Mouse (Mus musculus) intestine, embryonic 15.5 days (tissue): Measurements from ENCODE around the gene Pik3ip1. TPM values are rescaled to one million over a fixed set of nuclear protein-coding genes. Genes with fewer than 3 reads are reported as not detected.

Experiments
- ATAC-seq: fragments of 200-750 bp; cut with Nextera tagmentation; 2 replicates; pipeline ENCODE4 v1.8.0; 2017; ENCODE audit warnings: moderate TSS enrichment, moderate library complexity
- H3K27ac ChIP-seq: fragments of 300-500 bp; sonication (generic); 2 replicates; pipeline ENCODE4 v1.5.1; 2015; ENCODE audit warnings: mild to moderate bottlenecking, inconsistent platforms
- H3K27me3 ChIP-seq: fragments of 300-500 bp; sonication (generic); replicated peaks from 2 replicates; pipeline ENCODE4 v1.6.1; 2015; ENCODE audit warnings: inconsistent platforms
- H3K36me3 ChIP-seq: fragments of 300-500 bp; sonication (generic); 2 replicates; pipeline ENCODE4 v1.6.1; 2015; ENCODE audit warnings: inconsistent platforms
- H3K4me1 ChIP-seq: fragments of 300-500 bp; sonication (generic); replicated peaks from 2 replicates; pipeline ENCODE4 v1.6.1; 2015; ENCODE audit warnings: inconsistent platforms
- H3K4me2 ChIP-seq: fragments of 300-500 bp; sonication (generic); replicated peaks from 2 replicates; pipeline ENCODE4 v1.6.1; 2015; ENCODE audit warnings: mild to moderate bottlenecking, inconsistent platforms
- H3K4me3 ChIP-seq: fragments of 300-500 bp; sonication (generic); replicated peaks from 2 replicates; pipeline ENCODE4 v1.5.1; 2015; ENCODE audit warnings: inconsistent platforms
- H3K9ac ChIP-seq: fragments of 300-500 bp; sonication (generic); 2 replicates; pipeline ENCODE4 v1.6.1; 2015; ENCODE audit warnings: inconsistent platforms
- H3K9me3 ChIP-seq: fragments of 300-500 bp; sonication (generic); 2 replicates; pipeline ENCODE4 v1.6.1; 2016; ENCODE audit warnings: inconsistent platforms
- WGBS: fragments of 180-500 bp; shearing (Covaris S2); methylation state at CpG from one replicate; pipeline ENCODE4 v1.1.7; 2015; 5-methylcytosine and 5-hydroxymethylcytosine counted together
- polyA plus RNA-seq: library from polyadenylated mRNA; unstranded; fragments of >200 nt; fragmentation: Nextera tagmentation; extraction: Ambion mirVana; gene quantifications from 2 replicates; pipeline ENCODE4 v1.2.1, GENCODE M21; 2015

The Pik3ip1 gene
- polyA plus RNA-seq, 1 experiment from 2014 or later: 8.5 TPM

DNA sequence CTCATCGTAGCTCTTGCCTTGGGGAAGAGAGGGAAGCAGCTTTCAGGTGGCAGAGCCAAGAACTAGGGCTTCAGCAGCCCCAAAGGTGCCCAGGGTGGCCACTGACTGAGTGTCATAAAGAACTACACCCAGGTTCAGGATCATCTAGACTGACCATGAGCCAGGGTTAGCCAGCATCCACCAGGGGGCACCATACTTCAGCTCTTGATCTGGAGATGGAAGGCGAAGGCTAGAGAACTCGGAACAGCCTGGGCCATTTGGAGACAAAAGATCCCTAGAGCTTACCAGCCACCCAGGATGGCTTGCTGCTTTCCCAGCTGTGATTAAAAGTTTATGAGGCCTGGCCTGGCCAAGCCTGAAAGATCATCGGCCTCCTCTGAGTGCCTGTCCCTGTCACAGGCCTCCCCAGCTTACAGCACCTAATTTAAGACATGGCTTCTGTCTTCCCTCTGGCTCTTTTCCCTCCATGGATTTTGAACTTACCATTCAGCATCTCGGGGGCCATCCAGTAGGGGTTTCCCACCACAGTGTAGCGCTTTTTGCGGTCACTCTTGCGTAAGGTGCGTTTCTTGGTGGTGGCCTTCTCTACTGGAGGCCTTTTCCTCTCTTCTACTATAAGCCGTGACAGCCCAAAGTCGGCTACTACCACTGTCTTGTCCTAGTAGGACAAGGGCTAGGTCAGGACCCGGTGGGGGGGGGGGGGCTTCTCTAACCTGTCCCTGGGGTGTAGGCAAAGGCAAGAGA, 17.1 kb downstream of the Pik3ip1 start:
- H3K36me3 ChIP-seq: peaks cover 32% of the 10 kb centered on the region
- H3K27ac ChIP-seq: no peak overlapping the region
- no peak overlapping the region for H3K4me2 ChIP-seq
- no peaks in the 10 kb centered on the region for H3K27me3 ChIP-seq
- H3K4me3 ChIP-seq: no peak overlapping the region
- ATAC-seq: peak; percentile 71
- no peaks in the 10 kb centered on the region for H3K9me3 ChIP-seq
- H3K9ac ChIP-seq: no peak overlapping the region
- H3K4me1 ChIP-seq: peaks cover 19% of the 10 kb centered on the region
- WGBS: 60% methylated on average over 12 of the region's 12 CpGs

DNA sequence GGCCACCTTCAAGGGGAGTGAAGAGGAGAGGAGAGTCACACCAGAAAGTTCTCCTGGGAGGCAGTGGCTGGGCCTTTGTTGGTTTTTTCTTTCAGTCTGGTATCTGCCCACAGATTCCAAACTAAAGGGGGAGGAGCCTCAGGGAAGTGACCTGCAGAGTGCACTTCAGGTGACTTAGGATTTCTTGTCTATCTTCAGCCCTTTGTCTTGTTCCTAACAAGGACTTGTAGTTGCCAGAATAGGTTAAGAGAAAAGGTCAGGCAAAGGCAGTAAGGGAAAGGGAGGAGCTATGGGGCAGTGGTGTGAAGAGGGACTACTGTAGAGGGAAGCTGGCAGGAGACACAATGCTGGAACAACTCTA, 17.6 kb downstream of the Pik3ip1 start:
- H3K9ac ChIP-seq: no peak overlapping the region
- H3K4me1 ChIP-seq: peaks cover 19% of the 10 kb centered on the region
- no peaks in the 10 kb centered on the region for H3K9me3 ChIP-seq
- H3K4me3 ChIP-seq: no peak overlapping the region
- no peak overlapping the region for H3K4me2 ChIP-seq
- no peak overlapping the region for H3K27ac ChIP-seq
- H3K27me3 ChIP-seq: no peaks in the 10 kb centered on the region
- no peak for ATAC-seq
- peaks cover 32% of the 10 kb centered on the region for H3K36me3 ChIP-seq

DNA sequence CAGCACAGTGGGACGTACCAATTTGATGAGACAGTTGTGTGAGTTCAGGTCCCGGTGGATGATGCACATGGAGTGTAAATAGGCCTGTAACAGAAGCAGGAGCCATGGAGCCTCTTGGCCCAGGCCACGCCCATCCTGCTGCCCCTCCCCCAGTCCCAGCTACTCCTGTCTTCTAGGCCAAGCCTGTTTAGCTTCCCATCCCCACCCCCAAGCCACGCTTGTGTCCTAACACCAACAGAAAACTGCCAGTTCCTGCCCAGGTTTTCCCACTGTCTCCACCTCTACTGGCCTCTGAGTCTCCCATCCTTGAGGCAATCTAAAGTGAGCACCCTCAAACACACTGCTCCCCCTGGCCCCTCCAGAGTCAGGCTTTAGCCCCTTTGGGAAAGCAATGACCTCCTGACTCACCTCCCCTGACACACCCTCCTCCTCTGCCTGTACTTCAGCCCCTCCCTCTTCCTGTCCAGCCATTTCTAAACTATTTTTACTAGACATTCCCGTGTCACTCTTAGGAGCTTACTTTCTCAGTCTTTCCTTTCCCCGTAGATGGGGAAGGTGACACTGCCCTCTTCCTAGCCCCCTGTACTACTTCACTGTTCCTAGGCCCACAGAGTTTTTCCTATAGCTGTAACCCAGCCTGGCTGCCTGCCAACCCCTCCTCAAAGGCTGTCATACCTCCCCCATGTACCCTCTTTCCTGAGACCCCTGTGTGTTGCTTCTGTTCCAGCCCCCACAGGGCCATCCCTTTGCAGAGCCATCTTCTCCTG, 18.6 kb downstream of the Pik3ip1 start:
- peaks cover 19% of the 10 kb centered on the region for H3K4me1 ChIP-seq
- no peak overlapping the region for H3K4me3 ChIP-seq
- H3K27me3 ChIP-seq: no peaks in the 10 kb centered on the region
- no peak overlapping the region for H3K4me2 ChIP-seq
- H3K36me3 ChIP-seq: peaks cover 32% of the 10 kb centered on the region
- H3K9me3 ChIP-seq: no peaks in the 10 kb centered on the region
- WGBS: 28% methylated on average over 6 of the region's 6 CpGs
- no peak overlapping the region for H3K9ac ChIP-seq
- 0 out of 2 replicates have a peak overlapping the region, but pooled peaks have one; percentile 3 for H3K27ac ChIP-seq
- peak; percentile 53 for ATAC-seq

DNA sequence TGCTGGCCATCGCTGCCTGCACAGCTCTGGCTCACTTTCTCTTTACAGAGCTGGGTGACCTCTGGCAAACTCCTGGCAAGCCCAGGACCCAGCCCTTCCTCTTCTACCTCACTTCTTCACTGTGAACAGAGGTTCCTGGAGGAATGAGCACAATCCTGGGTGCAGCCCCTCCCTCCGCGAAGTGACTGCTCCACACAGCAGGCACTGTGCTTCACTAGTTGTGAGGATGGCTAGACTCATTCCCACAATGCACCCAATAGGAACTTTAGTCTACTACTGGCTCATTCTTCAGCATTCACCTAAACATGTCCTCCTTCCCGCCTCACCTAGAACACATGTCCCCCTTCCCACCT, 19.1 kb downstream of the Pik3ip1 start:
- Histone ChIP-seq H3K4me3 (no peak overlapping the region), H3K27me3 (no peaks in the 10 kb centered on the region), H3K4me1 (peaks cover 19% of the 10 kb centered on the region), H3K9me3 (no peaks in the 10 kb centered on the region), H3K4me2 (no peak overlapping the region), H3K27ac (no peak overlapping the region), H3K9ac (no peak overlapping the region), H3K36me3 (peaks cover 28% of the 10 kb centered on the region)
- WGBS: 71% methylated on average over 4 of the region's 4 CpGs
- ATAC-seq: peak; percentile 13; the same call in 1 of the 2 replicates

DNA sequence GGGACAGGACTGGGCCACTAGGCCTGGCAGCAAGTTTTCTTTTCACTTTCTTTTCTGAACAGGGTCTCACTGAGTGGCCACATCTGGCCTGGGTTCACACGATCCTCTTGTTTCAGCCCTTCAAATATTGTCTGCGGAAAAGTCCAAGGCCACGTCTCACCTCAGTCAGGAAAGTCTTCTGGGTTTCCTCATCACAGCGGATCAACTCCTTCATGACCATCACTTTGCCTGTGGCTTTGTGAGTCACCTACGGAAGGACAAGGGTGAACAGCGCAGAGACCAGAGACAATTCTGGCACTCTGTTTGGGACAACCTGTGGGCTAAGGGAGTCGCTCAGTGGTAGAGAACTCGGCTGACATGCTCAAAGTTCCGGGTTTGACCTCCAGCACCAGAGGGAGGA, 21.9 kb downstream of the Pik3ip1 start:
- no peak for ATAC-seq
- H3K9ac ChIP-seq: no peak overlapping the region
- no peak overlapping the region for H3K27ac ChIP-seq
- H3K4me2 ChIP-seq: no peak overlapping the region
- no peaks in the 10 kb centered on the region for H3K27me3 ChIP-seq
- 93% methylated on average over 9 of the region's 9 CpGs for WGBS
- H3K4me3 ChIP-seq: no peak overlapping the region
- peaks cover 19% of the 10 kb centered on the region for H3K4me1 ChIP-seq
- H3K9me3 ChIP-seq: no peaks in the 10 kb centered on the region
- peaks cover 29% of the 10 kb centered on the region for H3K36me3 ChIP-seq

DNA sequence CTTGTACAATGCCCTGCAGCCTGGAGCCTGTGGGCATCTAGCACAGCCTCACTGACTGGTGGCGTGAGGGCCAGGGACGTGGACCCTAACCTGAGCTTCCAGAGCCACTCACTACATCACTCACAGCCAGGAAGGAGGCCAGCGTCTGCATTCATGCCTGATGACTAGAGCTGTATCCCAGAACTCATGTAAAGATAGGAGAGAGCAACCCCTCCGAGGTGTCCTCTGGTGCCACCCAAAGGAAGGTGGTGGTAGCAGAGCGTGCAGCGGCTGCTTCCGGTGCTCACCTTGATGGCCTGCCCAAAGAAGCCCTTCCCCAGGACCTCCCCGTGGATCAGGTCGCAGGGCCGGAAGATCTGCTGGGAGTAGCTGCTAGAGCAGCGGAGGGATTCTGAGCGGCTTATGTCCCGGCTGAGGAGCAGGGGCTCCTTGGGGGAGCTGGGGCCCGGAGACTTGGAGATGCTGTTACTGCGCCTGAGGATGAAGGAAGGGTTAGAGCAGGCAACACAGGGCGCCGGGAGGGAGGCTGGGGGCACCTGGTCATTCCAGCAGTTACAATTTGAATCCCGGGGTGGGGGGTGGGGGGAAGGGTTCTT, 22.9 kb downstream of the Pik3ip1 start:
- no peak for ATAC-seq
- H3K36me3 ChIP-seq: peaks cover 29% of the 10 kb centered on the region
- no peak overlapping the region for H3K27ac ChIP-seq
- WGBS: 60% methylated on average over 18 of the region's 18 CpGs
- no peaks in the 10 kb centered on the region for H3K27me3 ChIP-seq
- H3K9ac ChIP-seq: no peak overlapping the region
- H3K4me1 ChIP-seq: peaks cover 14% of the 10 kb centered on the region
- no peak overlapping the region for H3K4me2 ChIP-seq
- no peaks in the 10 kb centered on the region for H3K9me3 ChIP-seq
- H3K4me3 ChIP-seq: no peak overlapping the region

DNA sequence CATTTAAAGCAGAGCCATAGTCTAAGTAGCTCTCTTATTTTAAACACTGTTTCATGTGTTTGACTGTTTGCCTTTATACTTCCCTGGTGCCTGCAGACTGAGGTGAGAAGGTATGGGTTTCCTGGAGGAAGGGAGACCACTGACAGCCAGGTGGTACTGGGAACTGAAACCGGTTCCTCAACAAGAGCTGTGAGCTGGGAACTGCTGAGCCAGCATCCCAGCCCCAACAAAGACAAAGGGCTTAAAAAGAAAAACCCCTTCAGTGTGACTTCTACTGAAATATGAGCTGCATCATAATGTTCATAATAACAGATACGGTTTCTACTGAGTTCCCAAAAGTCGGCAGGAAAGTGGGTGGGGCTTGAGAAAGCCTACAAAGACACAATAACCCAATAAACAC, 32.7 kb downstream of the Pik3ip1 start:
- Histone ChIP-seq H3K4me1 (no peaks in the 10 kb centered on the region), H3K4me2 (no peak overlapping the region), H3K9ac (no peak overlapping the region), H3K27ac (no peak overlapping the region), H3K36me3 (peaks cover 9% of the 10 kb centered on the region), H3K27me3 (no peaks in the 10 kb centered on the region), H3K9me3 (no peaks in the 10 kb centered on the region), H3K4me3 (no peak overlapping the region)
- WGBS: 75% methylated on average over 3 of the region's 3 CpGs
- ATAC-seq: no peak

DNA sequence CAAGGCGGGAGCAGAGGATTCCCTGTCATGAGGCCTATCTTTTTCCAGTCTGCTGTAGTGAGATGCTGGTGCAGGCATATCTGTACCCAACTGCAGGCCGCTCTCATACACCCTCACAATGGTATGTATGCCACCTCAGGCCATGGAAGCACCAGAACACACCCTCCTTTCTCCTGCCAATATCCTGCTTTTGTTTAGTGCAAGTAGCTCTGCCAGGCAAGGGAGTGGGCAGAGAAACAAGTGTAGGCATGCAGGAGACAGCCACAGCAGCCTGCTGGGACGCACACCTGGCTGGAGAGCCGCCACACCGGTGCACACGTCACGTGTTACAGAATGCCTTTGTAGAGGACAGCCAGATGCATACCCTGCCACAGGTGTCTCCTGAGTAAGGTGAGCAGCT, 36.2 kb downstream of the Pik3ip1 start:
- Histone ChIP-seq H3K4me1 (peaks cover 16% of the 10 kb centered on the region), H3K4me2 (no peak overlapping the region), H3K4me3 (no peak overlapping the region), H3K27me3 (no peaks in the 10 kb centered on the region), H3K27ac (no peak overlapping the region), H3K36me3 (0 out of 2 replicates have a peak, but pooled peaks cover 3% of the 10 kb centered on the region), H3K9ac (no peak overlapping the region), H3K9me3 (no peaks in the 10 kb centered on the region)
- 89% methylated on average over 7 of the region's 7 CpGs for WGBS
- ATAC-seq: no peak

DNA sequence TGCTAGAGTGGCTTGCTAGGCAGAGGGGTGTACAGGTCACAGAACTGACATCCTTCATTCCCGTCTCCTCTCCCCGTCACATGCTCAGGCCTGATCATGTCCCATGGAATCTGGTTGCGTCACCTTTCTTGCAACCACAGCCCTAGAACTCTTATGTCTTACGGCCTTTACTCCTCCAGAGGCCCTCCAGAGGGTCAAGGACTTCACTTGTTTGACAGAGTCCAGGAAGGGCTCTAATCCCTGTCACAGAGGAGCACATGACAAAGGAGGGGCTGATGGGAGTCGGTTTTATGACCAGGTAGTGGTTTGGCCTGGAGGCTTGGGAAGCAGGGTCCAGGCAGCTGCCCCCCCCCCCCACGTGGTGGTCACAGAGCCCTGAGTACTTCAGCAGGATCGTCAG, 38.8 kb downstream of the Pik3ip1 start:
- no peaks in the 10 kb centered on the region for H3K9me3 ChIP-seq
- H3K4me1 ChIP-seq: peaks cover 30% of the 10 kb centered on the region
- no peak overlapping the region for H3K9ac ChIP-seq
- peak overlapping the region; percentile 30 for H3K4me2 ChIP-seq
- H3K4me3 ChIP-seq: no peak overlapping the region
- peak overlapping the region; percentile 15; the same call in 1 of the 2 replicates for H3K27ac ChIP-seq
- no peaks in the 10 kb centered on the region for H3K36me3 ChIP-seq
- WGBS: 39% methylated on average over 7 of the region's 7 CpGs
- ATAC-seq: peak; percentile 77
- H3K27me3 ChIP-seq: no peaks in the 10 kb centered on the region

DNA sequence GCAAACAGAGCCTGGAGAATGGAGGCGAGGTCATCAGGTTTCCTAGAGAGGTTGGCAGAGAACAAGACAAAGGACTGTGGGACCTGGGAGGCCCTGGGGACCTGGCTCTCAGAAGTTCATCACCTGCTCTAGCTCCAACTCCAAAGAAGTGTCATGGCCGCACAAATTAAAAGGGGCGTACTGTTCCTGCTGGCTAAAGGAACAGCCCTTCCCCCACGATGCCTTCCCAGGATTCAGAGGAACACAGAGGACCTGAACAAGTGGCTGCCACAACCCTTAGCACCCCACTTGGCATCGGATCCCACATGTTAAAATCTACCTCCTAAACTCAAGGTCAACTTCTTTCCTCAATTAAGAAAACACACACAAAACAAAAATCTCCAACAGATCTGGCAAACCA, 39.2 kb downstream of the Pik3ip1 start:
- H3K36me3 ChIP-seq: no peaks in the 10 kb centered on the region
- H3K4me3 ChIP-seq: no peak overlapping the region
- H3K27ac ChIP-seq: peak overlapping the region; percentile 15; the same call in 1 of the 2 replicates
- WGBS: 81% methylated on average over 5 of the region's 5 CpGs
- H3K9ac ChIP-seq: no peak overlapping the region
- H3K27me3 ChIP-seq: no peaks in the 10 kb centered on the region
- no peak for ATAC-seq
- peaks cover 35% of the 10 kb centered on the region for H3K4me1 ChIP-seq
- no peaks in the 10 kb centered on the region for H3K9me3 ChIP-seq
- peak overlapping the region; percentile 30 for H3K4me2 ChIP-seq

DNA sequence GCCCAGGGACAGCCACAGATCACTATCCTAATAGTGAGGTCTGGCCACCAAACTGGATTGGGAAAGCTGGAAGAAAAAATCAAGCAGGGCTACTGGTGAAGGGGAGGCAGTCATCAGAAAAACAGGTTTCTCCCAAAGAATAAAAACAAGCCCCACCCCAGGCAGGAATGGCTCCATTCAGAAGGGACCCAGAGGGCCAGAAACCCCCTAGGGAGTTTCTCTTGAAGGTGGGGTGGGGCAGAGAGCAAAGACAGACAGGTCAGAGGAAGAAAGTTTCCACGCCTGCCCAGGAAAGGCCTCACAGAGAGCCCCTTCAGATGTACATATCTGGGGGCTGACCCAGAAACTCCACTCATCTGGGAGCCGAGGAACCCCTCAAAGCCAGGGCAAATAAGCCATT, 40.0 kb downstream of the Pik3ip1 start:
- Histone ChIP-seq H3K9ac (peak overlapping the region; percentile 50; the same call in 1 of the 2 replicates), H3K9me3 (no peaks in the 10 kb centered on the region), H3K27ac (0 out of 2 replicates have a peak overlapping the region, but pooled peaks have one; percentile 27), H3K36me3 (no peaks in the 10 kb centered on the region), H3K27me3 (no peaks in the 10 kb centered on the region), H3K4me3 (peak overlapping the region; percentile 42; the same call in 1 of the 2 replicates), H3K4me2 (peak overlapping the region; percentile 77), H3K4me1 (peaks cover 38% of the 10 kb centered on the region)
- ATAC-seq: no peak
- WGBS: 80% methylated on average over 2 of the region's 2 CpGs

DNA sequence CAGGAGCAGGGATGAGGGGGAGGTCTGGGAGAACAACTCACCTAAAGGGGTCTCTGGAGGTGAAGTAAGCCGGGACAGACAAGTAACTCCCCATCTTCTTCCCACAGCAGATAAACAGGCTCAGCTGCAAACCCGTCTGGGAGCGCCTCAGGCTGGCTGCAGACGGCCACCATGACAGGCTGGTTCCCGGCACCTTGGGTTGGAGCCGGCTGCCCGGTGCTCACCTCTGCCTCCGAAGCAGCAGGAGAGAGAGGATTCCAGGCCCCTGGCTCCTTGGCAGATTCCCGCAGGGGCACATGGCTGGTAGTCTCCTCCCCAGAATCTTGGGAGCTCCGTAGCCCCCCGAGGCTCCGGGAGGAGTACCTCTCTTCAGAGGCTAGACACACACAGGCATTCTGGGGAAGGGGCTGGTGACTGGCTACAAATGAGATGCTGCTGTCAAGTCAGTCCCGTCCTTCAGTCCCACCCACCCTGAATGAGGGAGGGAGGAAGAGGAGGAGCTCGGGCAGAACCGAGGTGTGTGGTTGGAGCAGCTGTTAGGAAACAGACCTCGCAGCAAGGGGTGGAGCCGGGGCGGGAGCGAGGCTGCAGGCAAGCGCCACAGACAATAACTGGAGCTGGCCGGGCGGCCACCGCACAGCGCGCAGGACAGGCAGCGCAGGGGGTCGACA, 40.9 kb downstream of the Pik3ip1 start:
- Histone ChIP-seq H3K4me3 (peak overlapping the region; percentile 42), H3K27me3 (no peaks in the 10 kb centered on the region), H3K4me1 (peaks cover 38% of the 10 kb centered on the region), H3K27ac (peak overlapping the region; percentile 39; the same call in 1 of the 2 replicates), H3K9ac (peak overlapping the region; percentile 50), H3K4me2 (peak overlapping the region; percentile 77), H3K36me3 (no peaks in the 10 kb centered on the region), H3K9me3 (no peaks in the 10 kb centered on the region)
- ATAC-seq: peak; percentile 88
- 5% methylated on average over 27 of the region's 27 CpGs for WGBS
